Mouse (Mus musculus) bone marrow, adult 2 months (tissue): ENCODE measurements around the gene Zbtb2.

Experiments
- CTCF ChIP-seq: fragments of 200-500 bp; IDR thresholded peaks from 2 replicates; pipeline ENCODE4 v1.5.1; 2011; ENCODE audit warnings: low read length, control low read depth; ENCODE audit not compliant: control insufficient read depth, insufficient read depth
- POLR2A ChIP-seq: fragments of 200-500 bp; IDR thresholded peaks from 2 replicates; pipeline ENCODE4 v1.6.1; 2011; ENCODE audit warnings: low read depth, mild to moderate bottlenecking, control low read depth, low read length, borderline replicate concordance; ENCODE audit not compliant: control insufficient read depth

DNA sequence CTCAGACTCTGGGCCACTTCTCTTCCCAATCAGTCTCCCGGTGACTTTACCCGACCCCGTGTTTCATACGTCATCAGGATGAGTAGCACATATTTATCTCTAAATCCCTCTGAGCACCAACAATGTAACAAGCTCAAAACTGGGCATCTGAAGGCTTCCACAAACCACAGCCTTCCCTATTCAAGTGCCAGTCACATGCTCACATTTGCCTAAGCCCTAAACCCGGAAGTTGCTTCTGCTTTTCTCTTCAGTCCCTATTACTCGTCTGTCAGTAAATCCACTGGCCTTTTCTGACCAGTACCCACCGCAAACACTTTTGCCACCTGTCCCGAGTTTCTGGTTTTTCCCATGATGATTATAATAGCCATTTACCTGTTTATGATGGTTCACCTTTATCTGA lies 42.5 kb upstream of the Zbtb2 start:
- no peak for TF ChIP-seq CTCF
- no peak for TF ChIP-seq POLR2A
